Mouse (Mus musculus) liver, embryonic 15.5 days (tissue): ENCODE results near the gene Olfr1180. TPM values are rescaled to one million over a fixed set of nuclear protein-coding genes. Genes with fewer than 3 reads are reported as not detected.
"Not testable (repeated sequence)": the region's sequence is repeated elsewhere in the genome, so short reads cannot be mapped to it uniquely, and the experiment has no call there.

Experiments
- ATAC-seq: fragments of 200-750 bp; cut with Nextera tagmentation; 2 replicates; pipeline ENCODE4 v1.8.0; 2017; ENCODE audit warnings: moderate number of reproducible peaks, mild to moderate bottlenecking, moderate library complexity; ENCODE audit not compliant: insufficient read depth
- H3K27ac ChIP-seq: fragments of 300-500 bp; sonication (generic); replicated peaks from 2 replicates; pipeline ENCODE4 v1.5.1; 2015; ENCODE audit warnings: mild to moderate bottlenecking, inconsistent platforms
- H3K27me3 ChIP-seq: fragments of 300-500 bp; sonication (generic); 2 replicates; pipeline ENCODE4 v1.6.1; 2015; ENCODE audit warnings: mild to moderate bottlenecking, inconsistent platforms
- H3K36me3 ChIP-seq: fragments of 300-500 bp; sonication (generic); replicated peaks from 2 replicates; pipeline ENCODE4 v1.6.1; 2015; ENCODE audit warnings: moderate library complexity, mild to moderate bottlenecking, inconsistent platforms
- H3K4me1 ChIP-seq: fragments of 300-500 bp; sonication (generic); replicated peaks from 2 replicates; pipeline ENCODE4 v1.6.1; 2015; ENCODE audit warnings: inconsistent platforms
- H3K4me2 ChIP-seq: fragments of 300-500 bp; sonication (generic); 2 replicates; pipeline ENCODE4 v1.6.1; 2015; ENCODE audit warnings: moderate library complexity, mild to moderate bottlenecking, inconsistent platforms
- H3K4me3 ChIP-seq: fragments of 300-500 bp; sonication (generic); replicated peaks from 2 replicates; pipeline ENCODE4 v1.5.1; 2015; ENCODE audit warnings: mild to moderate bottlenecking, inconsistent platforms
- H3K9ac ChIP-seq: fragments of 300-500 bp; sonication (generic); 2 replicates; pipeline ENCODE4 v1.6.1; 2015; ENCODE audit warnings: moderate library complexity, mild to moderate bottlenecking, inconsistent platforms
- H3K9me3 ChIP-seq: fragments of 300-500 bp; sonication (generic); replicated peaks from 2 replicates; pipeline ENCODE4 v1.6.1; 2016; ENCODE audit warnings: inconsistent platforms
- WGBS: fragments of 180-500 bp; shearing (Covaris S2); methylation state at CpG from one replicate; pipeline ENCODE4 v1.1.7; 2015; ENCODE audit warnings: mixed read lengths; ENCODE audit not compliant: insufficient replicate concordance; 5-methylcytosine and 5-hydroxymethylcytosine counted together
- polyA plus RNA-seq: library from polyadenylated mRNA; unstranded; fragments of >200 nt; fragmentation: Nextera tagmentation; extraction: Ambion mirVana; gene quantifications from 2 replicates; pipeline ENCODE4 v1.2.1, GENCODE M21; 2015

Olfr1180 gene
- polyA plus RNA-seq = not detected in 2 replicates

DNA sequence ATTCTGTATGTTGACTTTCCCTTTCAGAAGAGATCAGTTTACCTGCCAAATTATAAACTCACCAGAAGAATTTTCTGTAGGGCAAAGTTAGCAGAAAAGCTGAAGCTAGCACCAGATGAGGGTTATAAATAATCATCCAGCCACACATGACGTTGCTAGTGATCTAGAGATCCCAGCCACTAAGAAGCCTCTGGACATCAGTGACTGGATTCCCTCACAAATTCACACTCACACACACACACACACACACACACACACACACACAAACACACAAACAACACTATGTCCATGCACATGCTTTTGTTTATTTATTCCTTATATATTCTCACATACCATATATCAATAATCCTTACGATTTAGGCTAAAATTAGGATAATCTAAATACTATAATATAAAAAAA, at the start of gene Olfr1180:
TSS of gene Olfr1180 (minus strand) at position 101 of the 400 bp plus-strand sequence.
- Histone ChIP-seq H3K9ac (no peak within 1 kb of the TSS), H3K4me1 (no peaks in the 10 kb centered on the region), H3K27me3 (no peaks in the 10 kb centered on the region), H3K36me3 (no peaks in the 10 kb centered on the region), H3K4me2 (no peak within 1 kb of the TSS), H3K27ac (no peak within 1 kb of the TSS), H3K4me3 (no peak within 1 kb of the TSS), H3K9me3 (no peaks in the 10 kb centered on the region)
- 50% methylated on average over 2 of the region's 2 CpGs for WGBS
- ATAC-seq = no peak

DNA sequence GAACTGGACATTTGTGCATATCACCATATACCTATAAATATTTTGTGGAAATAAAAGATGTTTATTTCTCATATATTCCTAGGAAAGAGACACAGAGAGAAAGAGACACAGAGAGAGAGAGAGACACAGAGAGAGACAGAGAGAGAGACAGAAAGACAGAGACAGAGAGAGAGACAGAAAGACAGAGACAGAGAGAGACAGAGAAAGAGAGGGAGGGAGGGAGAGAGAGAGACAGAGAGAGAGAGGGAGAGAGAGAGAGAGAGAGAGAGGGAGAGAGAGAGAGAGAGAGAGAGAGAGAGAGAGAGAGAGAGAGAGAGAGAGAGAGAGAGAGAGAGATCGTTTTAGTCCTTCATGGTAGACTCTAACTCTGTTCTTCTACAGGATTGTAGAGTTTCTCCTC, 35.6 kb upstream of the Olfr1180 start, which contains the start of gene Olfr1183:
TSS of gene Olfr1183 (plus strand) at position 301 of the 400 bp plus-strand sequence.
- not testable (repeated sequence) for H3K4me3 ChIP-seq, H3K9ac ChIP-seq, H3K4me1 ChIP-seq, ATAC-seq, H3K27me3 ChIP-seq, H3K27ac ChIP-seq, H3K36me3 ChIP-seq, H3K9me3 ChIP-seq, H3K4me2 ChIP-seq
- 75% methylated on average over 1 of the region's 1 CpGs for WGBS

DNA sequence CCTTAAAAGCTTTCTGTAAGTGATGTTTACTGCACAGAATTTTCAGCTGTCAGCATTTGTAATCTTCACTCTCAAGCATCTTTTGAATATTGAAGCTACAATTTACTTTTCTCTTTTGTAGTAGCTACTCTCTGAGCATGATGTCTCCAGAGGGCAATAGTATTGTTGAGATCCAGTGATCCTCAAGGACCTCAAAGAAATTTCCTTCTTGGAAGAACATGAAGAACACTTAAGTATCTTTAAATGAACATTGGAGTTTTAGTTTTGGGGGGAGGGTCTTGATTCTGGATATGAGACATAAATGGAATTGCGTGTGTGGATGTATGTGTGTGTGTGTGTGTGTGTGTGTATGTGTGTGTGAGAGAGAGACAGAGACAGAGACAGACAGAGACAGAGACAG, 30.1 kb upstream of the Olfr1180 start, which contains the start of gene Gm13757:
TSS of gene Gm13757 (minus strand) at position 101 of the 400 bp plus-strand sequence.
- Histone ChIP-seq H3K9me3 (no peaks in the 10 kb centered on the region), H3K9ac (no peak within 1 kb of the TSS), H3K4me3 (no peak within 1 kb of the TSS), H3K4me2 (no peak within 1 kb of the TSS), H3K27me3 (no peaks in the 10 kb centered on the region), H3K36me3 (no peaks in the 10 kb centered on the region), H3K27ac (no peak within 1 kb of the TSS), H3K4me1 (no peaks in the 10 kb centered on the region)
- ATAC-seq = no peak
- WGBS = 65% methylated on average over 1 of the region's 1 CpGs

DNA sequence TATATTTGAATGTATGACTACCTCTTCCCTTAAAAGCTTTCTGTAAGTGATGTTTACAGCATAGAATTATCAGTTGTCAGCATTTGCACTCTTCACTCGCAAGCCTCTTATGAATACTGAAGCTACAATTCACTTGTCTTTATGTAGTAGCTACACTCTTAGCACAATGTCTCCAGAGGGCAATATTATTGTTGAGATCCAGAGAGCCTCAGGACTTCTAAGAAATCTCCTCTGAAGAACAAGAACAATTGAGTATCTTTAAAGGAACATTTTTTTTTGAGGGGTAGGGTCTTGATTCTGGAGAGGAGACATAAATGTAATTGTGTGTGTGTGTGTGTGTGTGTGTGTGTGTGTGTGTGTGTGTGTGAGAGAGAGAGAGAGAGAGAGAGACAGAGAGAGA, 7.1 kb upstream of the Olfr1180 start, which contains the start of gene Olfr1181:
TSS of gene Olfr1181 (minus strand) at position 101 of the 400 bp plus-strand sequence.
- no peak for ATAC-seq
- Histone ChIP-seq H3K27me3 (no peaks in the 10 kb centered on the region), H3K9me3 (0 out of 2 replicates have a peak, but pooled peaks cover 2% of the 10 kb centered on the region), H3K27ac (no peak within 1 kb of the TSS), H3K36me3 (no peaks in the 10 kb centered on the region), H3K9ac (no peak within 1 kb of the TSS), H3K4me1 (no peaks in the 10 kb centered on the region), H3K4me2 (no peak within 1 kb of the TSS), H3K4me3 (no peak within 1 kb of the TSS)
- 62% methylated on average over 1 of the region's 1 CpGs for WGBS

DNA sequence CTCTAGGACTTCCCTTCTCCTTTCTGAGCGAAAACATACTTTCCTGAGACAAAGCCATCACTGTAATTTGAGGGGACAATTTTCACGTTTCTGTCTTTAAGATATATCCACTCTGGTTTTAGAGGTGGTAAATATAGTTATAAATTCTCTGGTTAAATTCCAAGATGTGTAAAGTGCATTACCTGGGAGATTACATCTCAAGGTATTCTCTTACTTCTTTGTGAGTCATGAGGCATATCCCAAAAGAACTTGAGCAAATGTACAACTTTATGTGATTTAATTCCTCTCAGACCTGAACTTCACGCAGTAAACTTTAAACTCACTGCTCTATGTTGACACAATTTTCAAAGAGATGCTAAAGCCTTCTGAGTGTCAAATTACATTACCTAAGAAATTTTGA, 12.6 kb downstream of the Olfr1180 start, which contains the start of gene Olfr1179:
TSS of gene Olfr1179 (minus strand) at position 101 of the 400 bp plus-strand sequence.
- 59% methylated on average over 3 of the region's 3 CpGs for WGBS
- Histone ChIP-seq H3K4me2 (no peak within 1 kb of the TSS), H3K9ac (no peak within 1 kb of the TSS), H3K27me3 (no peaks in the 10 kb centered on the region), H3K27ac (no peak within 1 kb of the TSS), H3K36me3 (no peaks in the 10 kb centered on the region), H3K4me1 (no peaks in the 10 kb centered on the region), H3K4me3 (no peak within 1 kb of the TSS), H3K9me3 (no peaks in the 10 kb centered on the region)
- ATAC-seq = no peak

DNA sequence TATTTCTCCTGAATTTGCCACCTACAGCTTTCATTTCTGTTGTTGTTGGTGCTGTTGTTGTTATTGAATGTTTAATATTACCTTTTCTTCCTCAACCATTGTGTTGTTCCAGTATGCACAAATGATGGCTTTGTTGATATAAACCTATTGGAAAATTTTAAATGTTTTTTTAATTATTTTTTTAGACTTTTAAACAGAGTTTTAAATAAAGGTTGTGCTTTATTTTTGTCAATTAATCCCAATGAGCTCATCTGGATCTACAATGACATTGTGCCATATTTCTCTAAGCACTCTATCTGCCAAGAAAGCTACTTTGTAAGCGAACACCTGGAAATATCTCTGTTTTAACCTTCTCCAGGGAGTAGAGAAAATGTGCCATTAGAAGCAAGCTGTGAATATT, 32.2 kb downstream of the Olfr1180 start, which contains the start of gene Olfr1178:
TSS of gene Olfr1178 (plus strand) at position 301 of the 400 bp plus-strand sequence.
- Histone ChIP-seq H3K9ac (no peak within 1 kb of the TSS), H3K4me1 (no peaks in the 10 kb centered on the region), H3K4me2 (no peak within 1 kb of the TSS), H3K27ac (no peak within 1 kb of the TSS), H3K9me3 (no peaks in the 10 kb centered on the region), H3K27me3 (no peaks in the 10 kb centered on the region), H3K36me3 (no peaks in the 10 kb centered on the region), H3K4me3 (no peak within 1 kb of the TSS)
- WGBS = 47% methylated on average over 1 of the region's 1 CpGs
- ATAC-seq = no peak

Other genes with a start within 250 kb of the Olfr1180 start
- not detected in 2 replicates for gene Olfr1168, start 237.3 kb downstream of the Olfr1180 start, polyA plus RNA-seq
- gene Olfr1170, start 190.8 kb downstream of the Olfr1180 start, polyA plus RNA-seq = not detected in 2 replicates
- gene Olfr1173, start 139.3 kb downstream of the Olfr1180 start, polyA plus RNA-seq = not detected in 2 replicates
- not detected in 2 replicates for gene Olfr1174-ps, start 104.0 kb downstream of the Olfr1180 start, polyA plus RNA-seq
- not detected in 2 replicates for gene Olfr1175-ps, start 91.9 kb downstream of the Olfr1180 start, polyA plus RNA-seq
- gene Olfr1176, start 82.4 kb downstream of the Olfr1180 start, polyA plus RNA-seq = not detected in 2 replicates
- gene Olfr1177-ps, start 72.7 kb downstream of the Olfr1180 start, polyA plus RNA-seq = not detected in 2 replicates
- gene Olfr1178, start 32.1 kb downstream of the Olfr1180 start, polyA plus RNA-seq = not detected in 2 replicates
- gene Olfr1179, start 12.7 kb downstream of the Olfr1180 start, polyA plus RNA-seq = not detected in 2 replicates
- not detected in 2 replicates for gene Olfr1181, start 7.0 kb upstream of the Olfr1180 start, polyA plus RNA-seq
- gene Gm13757, start 30.0 kb upstream of the Olfr1180 start, polyA plus RNA-seq = not detected in 2 replicates
- gene Olfr1183, start 35.7 kb upstream of the Olfr1180 start, polyA plus RNA-seq = not detected in 2 replicates
- not detected in 2 replicates for gene Olfr1184, start 64.4 kb upstream of the Olfr1180 start, polyA plus RNA-seq
- not detected in 2 replicates for gene Olfr1185-ps1, start 74.2 kb upstream of the Olfr1180 start, polyA plus RNA-seq
- gene Olfr1186, start 99.4 kb upstream of the Olfr1180 start, polyA plus RNA-seq = not detected in 2 replicates
- not detected in 2 replicates for gene Olfr1188, start 137.8 kb upstream of the Olfr1180 start, polyA plus RNA-seq
- gene Olfr1189, start 167.3 kb upstream of the Olfr1180 start, polyA plus RNA-seq = not detected in 2 replicates
- not detected in 2 replicates for gene Olfr1191-ps1, start 221.4 kb upstream of the Olfr1180 start, polyA plus RNA-seq
- not detected in 2 replicates for gene Olfr1192-ps1, start 229.4 kb upstream of the Olfr1180 start, polyA plus RNA-seq